Mouse (Mus musculus): Measurements from ENCODE around the gene Cc2d2b. TPM values are rescaled to one million over a fixed set of nuclear protein-coding genes. Genes with fewer than 3 reads are reported as not detected.

The Cc2d2b gene
- polyA plus RNA-seq, 1 experiment from 2014 or later = not detected

- Histone ChIP-seq H3K27me3 (no peaks in the 10 kb centered on the region), H3K4me3 (replicated peaks) (no peak overlapping the region), H3K27ac (replicated peaks) (no peak overlapping the region), H3K9me3 (replicated peaks) (no peaks in the 10 kb centered on the region), H3K4me1 (no peaks in the 10 kb centered on the region), H3K4me2 (replicated peaks) (no peak overlapping the region), H3K9ac (no peak overlapping the region), H3K36me3 (no peaks in the 10 kb centered on the region)
- no peak for ATAC-seq (ENCODE audit: insufficient number of reproducible peaks, low FRiP score, low TSS enrichment, low read depth)
- 85% methylated on average over 6 of the region's 6 CpGs for WGBS
Observed at GRCm38 (mm10) chr19:40817901-40818532, 69.5 kb downstream of the Cc2d2b start.

DNA sequence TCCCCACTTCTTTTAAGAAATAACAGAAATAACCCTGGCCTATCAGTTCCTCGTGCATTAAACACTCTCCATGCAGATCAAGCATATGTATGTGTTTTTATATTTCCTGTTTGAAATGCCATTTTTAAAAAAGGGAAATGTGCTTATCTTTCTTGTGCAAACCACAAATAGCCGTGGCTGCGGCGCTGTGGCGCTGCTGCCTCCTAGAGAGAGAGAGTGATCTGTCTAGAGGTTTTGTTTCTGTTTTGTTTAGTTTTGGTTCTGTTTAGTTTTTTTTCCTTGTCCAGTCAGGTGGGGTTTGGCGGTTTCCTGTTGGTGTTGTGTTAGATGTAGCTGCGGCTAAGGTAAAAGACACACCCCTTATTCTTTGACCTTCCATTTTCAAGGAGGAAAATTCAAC lies 70.2 kb downstream of the Cc2d2b start:
- no peak overlapping the region for H3K9ac ChIP-seq
- H3K4me1 ChIP-seq = no peaks in the 10 kb centered on the region
- H3K36me3 ChIP-seq = no peaks in the 10 kb centered on the region
- no peak overlapping the region for H3K4me2 ChIP-seq (replicated peaks)
- H3K9me3 ChIP-seq (replicated peaks) = no peaks in the 10 kb centered on the region
- ATAC-seq (ENCODE audit: insufficient number of reproducible peaks, low FRiP score, low TSS enrichment, low read depth) = no peak
- no peak overlapping the region for H3K4me3 ChIP-seq (replicated peaks)
- WGBS = 52% methylated on average over 7 of the region's 7 CpGs
- H3K27me3 ChIP-seq = no peaks in the 10 kb centered on the region
- H3K27ac ChIP-seq (replicated peaks) = no peak overlapping the region

DNA sequence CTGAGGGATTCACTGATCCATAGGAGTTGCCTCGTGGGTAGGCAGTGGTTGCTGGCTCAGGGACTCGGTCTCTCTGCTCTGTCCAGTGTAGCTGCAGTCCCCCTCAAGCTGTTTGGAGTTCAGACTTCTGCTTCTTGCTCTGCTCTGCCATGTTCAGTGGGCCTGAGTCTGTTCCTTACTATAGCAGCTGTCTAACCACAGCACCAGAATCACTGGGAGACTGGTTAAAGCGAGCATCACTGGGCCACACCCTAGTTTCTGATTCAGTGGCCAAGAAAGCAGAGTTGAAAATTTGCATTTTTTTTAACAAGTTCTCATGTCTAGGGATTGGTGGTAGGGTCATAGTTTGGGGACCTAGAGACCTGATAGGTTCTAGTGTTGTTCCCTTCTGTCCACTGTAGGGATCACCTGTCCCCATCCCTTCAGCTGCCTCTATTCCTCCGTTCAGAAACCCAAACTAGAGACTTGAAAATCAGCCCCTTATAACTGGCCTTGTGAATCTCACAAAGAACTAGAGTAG lies 72.8 kb downstream of the Cc2d2b start:
- Histone ChIP-seq H3K27ac (replicated peaks) (no peak overlapping the region), H3K9ac (no peak overlapping the region), H3K36me3 (no peaks in the 10 kb centered on the region), H3K4me1 (no peaks in the 10 kb centered on the region), H3K9me3 (replicated peaks) (no peaks in the 10 kb centered on the region), H3K4me3 (replicated peaks) (no peak overlapping the region), H3K27me3 (no peaks in the 10 kb centered on the region), H3K4me2 (replicated peaks) (no peak overlapping the region)
- ATAC-seq (ENCODE audit: insufficient number of reproducible peaks, low FRiP score, low TSS enrichment, low read depth) = no peak
- WGBS = 77% methylated on average over 4 of the region's 4 CpGs

- ATAC-seq (ENCODE audit: insufficient number of reproducible peaks, low FRiP score, low TSS enrichment, low read depth) = no peak
- no peak overlapping the region for H3K4me2 ChIP-seq (replicated peaks)
- H3K9ac ChIP-seq = no peak overlapping the region
- no peaks in the 10 kb centered on the region for H3K36me3 ChIP-seq
- no peaks in the 10 kb centered on the region for H3K27me3 ChIP-seq
- no peaks in the 10 kb centered on the region for H3K9me3 ChIP-seq (replicated peaks)
- no peak overlapping the region for H3K27ac ChIP-seq (replicated peaks)
- peaks cover 5% of the 10 kb centered on the region; the same call in 1 of the 2 replicates for H3K4me1 ChIP-seq
- 46% methylated on average over 5 of the region's 5 CpGs for WGBS
- H3K4me3 ChIP-seq (replicated peaks) = no peak overlapping the region
Observed at GRCm38 (mm10) chr19:40825636-40826035, 77.1 kb downstream of the Cc2d2b start.

DNA sequence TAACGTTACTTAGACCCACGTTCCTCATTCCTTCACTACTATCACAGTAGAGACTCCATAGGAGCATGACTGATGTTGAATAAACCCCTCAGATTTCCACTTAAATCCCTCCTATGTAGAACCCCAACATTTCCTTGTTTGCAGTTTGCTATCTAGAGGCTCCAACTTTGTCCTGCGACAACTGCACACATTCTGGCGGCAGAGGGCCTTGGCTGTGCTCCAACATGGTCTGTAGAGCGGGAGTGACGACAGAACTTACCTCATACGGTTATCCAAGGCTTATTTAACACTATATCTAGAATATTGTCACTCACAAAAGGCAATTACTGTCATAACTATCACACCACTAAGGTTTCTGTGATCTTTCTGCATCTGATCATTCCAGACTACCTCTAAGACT lies 78.2 kb downstream of the Cc2d2b start:
- no peak overlapping the region for H3K4me3 ChIP-seq (replicated peaks)
- 44% methylated on average over 7 of the region's 7 CpGs for WGBS

DNA sequence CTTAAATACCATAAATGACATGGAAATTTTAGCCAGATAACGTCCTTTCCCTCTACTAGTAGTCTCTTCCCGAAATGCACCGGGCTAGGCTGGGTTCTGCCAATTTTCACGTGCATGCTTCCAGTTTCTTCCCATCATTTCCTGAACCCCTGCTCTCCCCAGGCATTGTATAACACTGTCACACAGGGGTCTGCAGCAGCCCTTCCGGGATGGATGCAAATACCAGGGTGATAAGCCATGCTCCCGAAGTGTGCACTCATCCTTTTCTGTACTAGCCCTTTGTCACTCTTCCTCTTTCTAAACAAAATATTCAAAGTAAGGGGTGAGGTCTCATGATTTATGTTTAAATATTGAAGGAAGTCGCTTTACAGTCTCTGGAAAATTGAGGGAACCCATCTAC lies 81.6 kb downstream of the Cc2d2b start:
- no peaks in the 10 kb centered on the region for H3K9me3 ChIP-seq (replicated peaks)
- H3K9ac ChIP-seq = peak overlapping the region; percentile 91; the same call in 1 of the 2 replicates
- peak overlapping the region; percentile 75 for H3K4me2 ChIP-seq (replicated peaks)
- 62% methylated on average over 7 of the region's 7 CpGs for whole genome bisulfite sequencing
- H3K36me3 ChIP-seq = no peaks in the 10 kb centered on the region
- peak overlapping the region; percentile 90 for H3K4me3 ChIP-seq (replicated peaks)
- H3K27ac ChIP-seq (replicated peaks) = no peak overlapping the region
- no peaks in the 10 kb centered on the region for H3K27me3 ChIP-seq
- ATAC-seq (ENCODE audit: insufficient number of reproducible peaks, low FRiP score, low TSS enrichment, low read depth) = no peak
- peaks cover 19% of the 10 kb centered on the region for H3K4me1 ChIP-seq

More for the DNA sequence above, 78.2 kb downstream of the Cc2d2b start:
- Histone ChIP-seq H3K27ac (replicated peaks) (no peak overlapping the region), H3K4me1 (peaks cover 5% of the 10 kb centered on the region; the same call in 1 of the 2 replicates), H3K9ac (no peak overlapping the region), H3K27me3 (no peaks in the 10 kb centered on the region), H3K9me3 (replicated peaks) (no peaks in the 10 kb centered on the region), H3K36me3 (no peaks in the 10 kb centered on the region), H3K4me2 (replicated peaks) (no peak overlapping the region)
- no peak for ATAC-seq (ENCODE audit: insufficient number of reproducible peaks, low FRiP score, low TSS enrichment, low read depth)

- ATAC-seq (ENCODE audit: insufficient number of reproducible peaks, low FRiP score, low TSS enrichment, low read depth) = peak; percentile 97
Observed at GRCm38 (mm10) chr19:40830703-40831415, 82.3 kb downstream of the Cc2d2b start, which contains the start of gene Ccnj. Ccnj (plus strand) TSS chr19:40831279.

GRCm38 (mm10) chr19:40831416-40832201 lies 83.1 kb downstream of the Cc2d2b start:
- WGBS = 0% methylated on average over 60 of the region's 76 CpGs
- ATAC-seq (ENCODE audit: insufficient number of reproducible peaks, low FRiP score, low TSS enrichment, low read depth) = peak; percentile 61
- peaks cover 19% of the 10 kb centered on the region for H3K4me1 ChIP-seq

More at GRCm38 (mm10) chr19:40830703-40831415, 82.3 kb downstream of the Cc2d2b start, which contains the start of gene Ccnj:
- Histone ChIP-seq H3K27me3 (no peaks in the 10 kb centered on the region), H3K4me1 (peaks cover 19% of the 10 kb centered on the region), H3K9ac (peak within 1 kb of the TSS; percentile 91), H3K9me3 (replicated peaks) (no peaks in the 10 kb centered on the region), H3K36me3 (no peaks in the 10 kb centered on the region), H3K4me3 (replicated peaks) (peak within 1 kb of the TSS; percentile 90), H3K27ac (replicated peaks) (peak within 1 kb of the TSS; percentile 89), H3K4me2 (replicated peaks) (peak within 1 kb of the TSS; percentile 75)
- WGBS = under 1% methylated on average over 71 of the region's 71 CpGs

DNA sequence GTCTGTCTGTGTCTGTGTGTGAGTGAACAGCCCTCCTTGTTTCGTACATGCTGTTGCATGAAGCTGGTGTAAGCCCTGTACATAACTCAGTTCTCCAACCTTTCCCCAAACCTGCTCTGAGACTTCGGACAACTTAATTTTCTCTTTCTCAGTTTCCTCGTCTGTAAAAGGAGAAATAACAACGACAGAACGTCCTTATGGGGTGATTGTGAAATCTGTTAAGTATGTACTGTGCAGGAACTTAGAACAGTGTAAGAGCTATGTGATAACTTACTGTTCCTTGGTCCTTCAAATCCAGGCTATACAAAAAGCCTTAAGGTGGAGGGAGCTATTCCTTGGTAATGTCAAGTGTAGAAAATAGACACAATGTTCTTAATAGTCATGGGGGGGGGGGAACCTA lies 83.8 kb downstream of the Cc2d2b start:
- H3K27me3 ChIP-seq = no peaks in the 10 kb centered on the region
- H3K36me3 ChIP-seq = peaks cover 6% of the 10 kb centered on the region; the same call in 1 of the 2 replicates
- H3K9me3 ChIP-seq (replicated peaks) = no peaks in the 10 kb centered on the region
- peaks cover 19% of the 10 kb centered on the region for H3K4me1 ChIP-seq
- WGBS = 15% methylated on average over 5 of the region's 5 CpGs
- peak overlapping the region; percentile 75 for H3K4me2 ChIP-seq (replicated peaks)
- peak overlapping the region; percentile 89; the same call in 1 of the 2 replicates for H3K27ac ChIP-seq (replicated peaks)
- H3K9ac ChIP-seq = peak overlapping the region; percentile 91
- H3K4me3 ChIP-seq (replicated peaks) = peak overlapping the region; percentile 90
- no peak for ATAC-seq (ENCODE audit: insufficient number of reproducible peaks, low FRiP score, low TSS enrichment, low read depth)

More at GRCm38 (mm10) chr19:40831416-40832201, 83.1 kb downstream of the Cc2d2b start:
- H3K4me2 ChIP-seq (replicated peaks) = peak overlapping the region; percentile 75
- peak overlapping the region; percentile 90 for H3K4me3 ChIP-seq (replicated peaks)
- H3K9ac ChIP-seq = peak overlapping the region; percentile 91
- peak overlapping the region; percentile 89 for H3K27ac ChIP-seq (replicated peaks)
- no peaks in the 10 kb centered on the region for H3K27me3 ChIP-seq
- H3K36me3 ChIP-seq = no peaks in the 10 kb centered on the region; the same call in 1 of the 2 replicates
- H3K9me3 ChIP-seq (replicated peaks) = no peaks in the 10 kb centered on the region

GRCm38 (mm10) chr19:40834436-40834835 lies 85.9 kb downstream of the Cc2d2b start:
- WGBS = 84% methylated on average over 6 of the region's 6 CpGs
- Histone ChIP-seq H3K27me3 (no peaks in the 10 kb centered on the region), H3K4me1 (peaks cover 19% of the 10 kb centered on the region), H3K4me2 (replicated peaks) (no peak overlapping the region), H3K4me3 (replicated peaks) (no peak overlapping the region), H3K9ac (no peak overlapping the region), H3K36me3 (peaks cover 24% of the 10 kb centered on the region), H3K9me3 (replicated peaks) (no peaks in the 10 kb centered on the region), H3K27ac (replicated peaks) (no peak overlapping the region)
- no peak for ATAC-seq (ENCODE audit: insufficient number of reproducible peaks, low FRiP score, low TSS enrichment, low read depth)

DNA sequence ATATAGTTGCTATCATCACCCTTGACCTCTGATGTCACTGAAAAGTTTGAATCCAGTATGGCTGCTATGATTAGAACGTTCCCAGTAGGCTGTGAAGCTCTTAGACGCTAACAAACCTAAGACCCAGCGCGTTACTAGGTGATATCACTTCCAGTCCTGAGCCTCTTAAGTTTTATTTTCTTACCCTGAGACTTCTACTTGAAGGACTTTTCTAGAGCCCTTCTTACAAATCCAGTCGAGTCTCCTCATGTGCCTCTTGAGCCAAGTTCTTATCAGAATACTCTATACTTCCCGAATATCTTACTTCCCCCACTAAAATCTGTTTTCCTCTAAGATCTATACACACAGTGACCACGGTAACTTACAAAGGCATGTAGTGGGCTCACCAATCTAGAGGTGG lies 89.7 kb downstream of the Cc2d2b start:
- no peak for ATAC-seq (ENCODE audit: insufficient number of reproducible peaks, low FRiP score, low TSS enrichment, low read depth)
- H3K9ac ChIP-seq = no peak overlapping the region
- peaks cover 40% of the 10 kb centered on the region for H3K36me3 ChIP-seq
- no peaks in the 10 kb centered on the region for H3K9me3 ChIP-seq (replicated peaks)
- no peak overlapping the region for H3K4me2 ChIP-seq (replicated peaks)
- H3K27ac ChIP-seq (replicated peaks) = no peak overlapping the region
- no peak overlapping the region for H3K4me3 ChIP-seq (replicated peaks)
- H3K27me3 ChIP-seq = no peaks in the 10 kb centered on the region
- H3K4me1 ChIP-seq = 0 out of 2 replicates have a peak, but pooled peaks cover 3% of the 10 kb centered on the region
- 94% methylated on average over 7 of the region's 7 CpGs for WGBS
